8 mouse cellular contexts compared by ENCODE assay signal in genomic region chr7:111083733-111084120, GRCm38 (mm10). TPM values are rescaled to one million over a fixed set of nuclear protein-coding genes. Genes with fewer than 3 reads are reported as not detected.
DNase-seq lines count a peak whose midpoint lies in the region; ATAC-seq and TF ChIP-seq lines count a peak whose summit lies in the region.

No protein-coding gene starts in this region.

- H3K4me2 ChIP-seq in heart, embryonic 13.5 days, result peak overlapping the region; percentile 75
- H3K4me2 ChIP-seq in forebrain, embryonic 13.5 days, result peak overlapping the region; percentile 67
- H3K4me2 ChIP-seq in liver, embryonic 16.5 days (ENCODE audit: low read depth, low read length), result peak overlapping the region; percentile 74

- ATAC-seq in heart, embryonic 13.5 days (ENCODE audit: extremely low read depth, insufficient number of reproducible peaks, low FRiP score, low TSS enrichment), result no peak
- ATAC-seq in forebrain, embryonic 13.5 days, result no peak
- no peak for ATAC-seq in liver, embryonic 16.5 days (ENCODE audit: low read depth)
- no peak for ATAC-seq in activated CD4-positive, CD25-positive, alpha-beta regulatory T cell, adult 4 months

- peak overlapping the region; percentile 97 for H3K4me3 ChIP-seq in heart, embryonic 13.5 days
- no peak overlapping the region for H3K4me3 ChIP-seq in ES-Bruce4 (ENCODE audit: low read depth, low read length)
- H3K4me3 ChIP-seq in forebrain, embryonic 13.5 days, result peak overlapping the region; percentile 98
- peak overlapping the region; percentile 100 for H3K4me3 ChIP-seq in liver, embryonic 16.5 days (ENCODE audit: low read depth, low read length)

- H3K4me1 ChIP-seq in heart, embryonic 13.5 days, result peaks cover 30% of the 10 kb centered on the region
- H3K4me1 ChIP-seq in ES-Bruce4 (ENCODE audit: control insufficient read depth, insufficient read depth, low read length), result no peaks in the 10 kb centered on the region
- peaks cover 28% of the 10 kb centered on the region for H3K4me1 ChIP-seq in forebrain, embryonic 13.5 days
- peaks cover 29% of the 10 kb centered on the region for H3K4me1 ChIP-seq in liver, embryonic 16.5 days (ENCODE audit: control insufficient read depth, low read depth, low read length)

- no peak for TF ChIP-seq CTCF in ES-Bruce4 (IDR thresholded peaks at IDR 0.05; ENCODE audit: low read depth, low read length)

- H3K36me3 ChIP-seq in heart, embryonic 13.5 days, result peaks cover 28% of the 10 kb centered on the region
- peaks cover 29% of the 10 kb centered on the region for H3K36me3 ChIP-seq in ES-Bruce4 (ENCODE audit: control insufficient read depth, insufficient read depth, low read length, poor library complexity, severe bottlenecking)
- H3K36me3 ChIP-seq in forebrain, embryonic 13.5 days (ENCODE audit: poor library complexity, severe bottlenecking), result peaks cover 29% of the 10 kb centered on the region
- peaks cover 27% of the 10 kb centered on the region for H3K36me3 ChIP-seq in liver, embryonic 16.5 days (ENCODE audit: control insufficient read depth, insufficient read depth)

- no peak for TF ChIP-seq EP300 in ES-Bruce4 (IDR thresholded peaks at IDR 0.05; ENCODE audit: insufficient read depth, low read depth, low read length)

- DNase-seq in heart, adult 8-10 months (ENCODE audit: low spot score), result no peak
- DNase-seq in left cerebral cortex, postnatal 36 days (ENCODE audit: low spot score in 2 of 2), result no peak
- no peak for DNase-seq in left cerebral cortex, adult 8-10 months (ENCODE audit: low spot score in 2 of 2)

- peak overlapping the region; percentile 100 for H3K27ac ChIP-seq in heart, embryonic 13.5 days (replicated peaks)
- H3K27ac ChIP-seq in ES-Bruce4 (ENCODE audit: insufficient read depth, low read length), result peak overlapping the region; percentile 82
- H3K27ac ChIP-seq in forebrain, embryonic 13.5 days, result peak overlapping the region; percentile 100
- peak overlapping the region; percentile 99 for H3K27ac ChIP-seq in liver, embryonic 16.5 days (ENCODE audit: low read length)

- no peaks in the 10 kb centered on the region for H3K9me3 ChIP-seq in heart, embryonic 13.5 days
- no peaks in the 10 kb centered on the region for H3K9me3 ChIP-seq in ES-Bruce4 (replicated peaks; ENCODE audit: control insufficient read depth, insufficient read depth, low read length, poor library complexity, severe bottlenecking)
- H3K9me3 ChIP-seq in forebrain, embryonic 13.5 days (replicated peaks), result no peaks in the 10 kb centered on the region
- H3K9me3 ChIP-seq in liver, embryonic 16.5 days (replicated peaks; ENCODE audit: control insufficient read depth, low read length), result no peaks in the 10 kb centered on the region

- intact Hi-C loops in left cerebral cortex, postnatal 36 days (cut with DNase I), result loop anchor here (1.0 to 10.0 kb wide), 2 partner anchors 39 to 161 kb away; no protein-coding TSS in a partner anchor

- 11% methylated on average over 4 of the region's 4 CpGs for WGBS in heart, embryonic 13.5 days
- 9% methylated on average over 4 of the region's 4 CpGs for WGBS in forebrain, embryonic 13.5 days
- WGBS in liver, embryonic 16.5 days (ENCODE audit: insufficient replicate concordance), result 8% methylated on average over 4 of the region's 4 CpGs

- H3K9ac ChIP-seq in heart, embryonic 13.5 days, result peak overlapping the region; percentile 100
- peak overlapping the region; percentile 48 for H3K9ac ChIP-seq in ES-Bruce4 (ENCODE audit: low read depth, poor library complexity, severe bottlenecking)
- H3K9ac ChIP-seq in forebrain, embryonic 13.5 days, result peak overlapping the region; percentile 100
- peak overlapping the region; percentile 87 for H3K9ac ChIP-seq in liver, embryonic 16.5 days (ENCODE audit: low read depth, low read length)

- no peaks in the 10 kb centered on the region for H3K27me3 ChIP-seq in heart, embryonic 13.5 days (replicated peaks)
- no peaks in the 10 kb centered on the region for H3K27me3 ChIP-seq in ES-Bruce4 (ENCODE audit: control insufficient read depth, insufficient read depth, low read length, poor library complexity, severe bottlenecking)
- no peaks in the 10 kb centered on the region for H3K27me3 ChIP-seq in forebrain, embryonic 13.5 days
- no peaks in the 10 kb centered on the region for H3K27me3 ChIP-seq in liver, embryonic 16.5 days (ENCODE audit: control insufficient read depth, insufficient read depth, low read depth, low read length)

- no peak for TF ChIP-seq POLR2A in ES-Bruce4 (IDR thresholded peaks at IDR 0.05; ENCODE audit: insufficient read depth, low read length)

RNA-seq across cellular contexts. Expression of gene Eif4g2, which starts 0.9 kb away (rescaled TPM):
- 583 and 585 TPM in 2 replicates for polyA plus RNA-seq in heart, embryonic 13.5 days (2015; fragmentation: Nextera tagmentation; extraction: Ambion mirVana)
- total RNA-seq in heart, adult 8-10 months (2022), result 1,000 to 10,000 TPM in 3 of 4 experiments, 100 to 1,000 TPM in 1; 989 to 1,111 (median 1,090) TPM
- 1,039 and 1,156 TPM in 2 replicates for polyA plus RNA-seq in ES-Bruce4 (2011; ENCODE audit: insufficient read depth, insufficient read length, low read depth, missing spikeins)
- polyA plus RNA-seq in forebrain, embryonic 13.5 days (2015; fragmentation: Nextera tagmentation; extraction: Ambion mirVana), result 1,138 and 1,216 TPM in 2 replicates
- 332 and 350 TPM in 2 replicates for polyA plus RNA-seq in liver, embryonic 16.5 days (2015; fragmentation: Nextera tagmentation; extraction: Ambion mirVana)
- polyA plus RNA-seq in activated CD4-positive, CD25-positive, alpha-beta regulatory T cell, adult 4 months (2017; shearing (Covaris generic)), result 100 to 1,000 TPM; 799 to 823 TPM
- total RNA-seq in left cerebral cortex, postnatal 36 days (2021), result 100 to 1,000 TPM; 631 to 651 TPM
- 100 to 1,000 TPM; 569 to 611 (median 588) TPM for total RNA-seq in left cerebral cortex, adult 8-10 months (2022)

RNA-seq across cellular contexts. Expression of gene Ctr9, which starts 55.0 kb away (rescaled TPM):
- 39.6 and 41.8 TPM in 2 replicates for polyA plus RNA-seq in heart, embryonic 13.5 days (2015; fragmentation: Nextera tagmentation; extraction: Ambion mirVana)
- total RNA-seq in heart, adult 8-10 months (2022), result 10 to 100 TPM; 11.3 to 18.2 (median 12.9) TPM
- polyA plus RNA-seq in ES-Bruce4 (2011; ENCODE audit: insufficient read depth, insufficient read length, low read depth, missing spikeins), result 81.6 and 89.0 TPM in 2 replicates
- polyA plus RNA-seq in forebrain, embryonic 13.5 days (2015; fragmentation: Nextera tagmentation; extraction: Ambion mirVana), result 89.4 and 89.8 TPM in 2 replicates
- 22.9 and 24.7 TPM in 2 replicates for polyA plus RNA-seq in liver, embryonic 16.5 days (2015; fragmentation: Nextera tagmentation; extraction: Ambion mirVana)
- polyA plus RNA-seq in activated CD4-positive, CD25-positive, alpha-beta regulatory T cell, adult 4 months (2017; shearing (Covaris generic)), result 10 to 100 TPM; 31.5 to 34.1 TPM
- total RNA-seq in left cerebral cortex, postnatal 36 days (2021), result 10 to 100 TPM; 37.7 to 53.9 TPM
- 10 to 100 TPM; 38.2 to 40.9 (median 39.2) TPM for total RNA-seq in left cerebral cortex, adult 8-10 months (2022)

Comparison
In these comparisons a context has a peak if more than half of its experiments do, and no peak if none do; other contexts are left out.
1. H3K9ac ChIP-seq: peak in every context shown above with its lines; median percentile 100 in heart, embryonic 13.5 days; 100 in forebrain, embryonic 13.5 days; 87 in liver, embryonic 16.5 days; 48 in ES-Bruce4.